Mouse (Mus musculus): ENCODE results near the gene Matk.

Matk gene

DNA sequence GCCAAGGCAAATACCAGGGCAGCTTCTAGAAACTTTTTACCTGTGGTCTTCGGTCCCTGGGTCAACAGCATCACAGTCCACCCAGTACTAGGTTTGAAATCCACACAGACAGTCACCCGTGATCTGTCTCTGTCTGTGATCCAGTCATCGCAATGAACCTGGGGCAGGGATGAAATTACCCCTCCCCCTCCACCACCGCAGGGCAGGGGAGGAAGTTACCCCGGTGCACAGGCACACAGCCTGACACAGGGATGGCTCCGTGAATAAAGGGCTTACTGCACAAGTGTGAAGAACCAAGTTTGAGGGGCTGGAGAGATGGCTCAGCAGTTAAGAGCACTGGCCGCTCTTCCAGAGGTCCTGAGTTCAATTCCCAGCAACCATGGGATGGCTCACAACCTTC, 51.0 kb downstream of the Matk start:
- no peak for DNase-seq (ENCODE audit: low spot score)

DNA sequence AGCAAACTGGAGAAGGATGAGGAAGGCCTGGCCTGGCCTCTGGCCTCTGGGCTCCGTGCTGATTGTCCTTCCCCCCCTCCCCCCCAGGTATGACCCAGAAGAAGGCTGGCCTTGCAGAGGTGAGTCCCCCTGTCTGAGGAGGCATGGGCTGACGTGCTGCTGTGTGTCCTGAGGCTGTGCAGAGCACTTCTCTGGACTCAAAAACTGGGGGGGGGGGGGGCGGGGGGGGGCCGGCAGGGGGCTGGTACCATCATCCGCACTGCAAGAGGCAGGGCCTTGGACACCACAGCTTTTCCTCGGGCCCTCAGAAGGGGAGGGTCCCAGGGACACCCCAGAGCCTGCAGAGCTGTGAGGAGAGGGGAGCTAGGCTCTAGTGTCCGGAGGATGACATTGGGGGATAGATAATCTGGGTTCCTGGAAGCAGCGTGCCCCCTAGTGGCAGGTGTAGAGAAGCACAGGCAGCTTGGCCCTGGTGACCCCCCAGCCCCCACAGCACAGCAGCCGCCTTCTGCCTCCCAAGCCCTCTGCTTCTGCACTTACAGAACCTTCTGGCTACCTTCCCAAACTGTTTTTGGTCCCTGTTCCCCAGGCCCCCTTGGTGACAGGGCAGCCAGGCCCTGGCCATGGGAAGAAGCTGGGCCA, 52.0 kb downstream of the Matk start:
- no peak for DNase-seq (ENCODE audit: low spot score)

DNA sequence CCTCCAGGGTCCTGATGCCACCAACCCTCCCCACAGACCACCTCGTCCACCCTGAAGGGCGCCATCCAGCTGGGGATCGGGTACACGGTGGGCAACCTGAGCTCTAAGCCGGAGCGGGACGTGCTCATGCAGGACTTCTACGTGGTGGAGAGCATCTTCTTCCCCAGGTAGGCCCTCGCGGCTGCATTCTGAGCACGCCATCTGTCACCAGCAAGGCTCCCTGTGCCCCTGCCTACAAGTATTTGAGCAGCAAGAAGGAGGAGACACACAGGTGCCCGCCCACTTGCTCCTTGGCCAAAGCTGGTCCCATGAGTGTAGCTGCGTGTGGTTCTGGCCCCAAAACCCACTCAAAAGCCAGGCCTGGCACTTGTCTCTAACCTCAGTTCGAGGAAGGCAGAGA, 52.9 kb downstream of the Matk start:
- no peak for DNase-seq (ENCODE audit: low spot score)

DNA sequence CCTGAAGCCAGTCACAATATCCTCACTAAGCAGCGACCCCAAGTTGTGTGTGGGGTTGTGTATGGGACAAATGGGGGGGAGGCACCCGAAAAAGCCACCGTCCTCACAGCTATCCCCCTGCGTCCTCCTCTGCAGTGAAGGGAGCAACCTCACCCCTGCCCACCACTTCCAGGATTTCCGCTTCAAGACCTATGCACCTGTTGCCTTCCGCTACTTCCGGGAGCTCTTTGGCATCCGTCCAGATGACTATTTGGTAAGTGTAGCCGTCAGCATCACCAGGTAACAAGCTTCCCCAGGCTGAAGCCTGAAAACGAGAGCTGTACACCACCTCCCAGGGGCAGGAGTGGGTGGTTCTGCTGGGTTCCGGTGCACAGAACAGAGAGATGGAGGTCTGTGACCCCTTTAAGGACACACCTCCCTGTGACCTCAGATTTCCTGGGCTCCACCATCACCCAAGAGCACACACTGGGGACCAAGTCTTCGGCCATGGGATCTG, 53.5 kb downstream of the Matk start:
- DNase-seq (ENCODE audit: low spot score) = no peak

DNA sequence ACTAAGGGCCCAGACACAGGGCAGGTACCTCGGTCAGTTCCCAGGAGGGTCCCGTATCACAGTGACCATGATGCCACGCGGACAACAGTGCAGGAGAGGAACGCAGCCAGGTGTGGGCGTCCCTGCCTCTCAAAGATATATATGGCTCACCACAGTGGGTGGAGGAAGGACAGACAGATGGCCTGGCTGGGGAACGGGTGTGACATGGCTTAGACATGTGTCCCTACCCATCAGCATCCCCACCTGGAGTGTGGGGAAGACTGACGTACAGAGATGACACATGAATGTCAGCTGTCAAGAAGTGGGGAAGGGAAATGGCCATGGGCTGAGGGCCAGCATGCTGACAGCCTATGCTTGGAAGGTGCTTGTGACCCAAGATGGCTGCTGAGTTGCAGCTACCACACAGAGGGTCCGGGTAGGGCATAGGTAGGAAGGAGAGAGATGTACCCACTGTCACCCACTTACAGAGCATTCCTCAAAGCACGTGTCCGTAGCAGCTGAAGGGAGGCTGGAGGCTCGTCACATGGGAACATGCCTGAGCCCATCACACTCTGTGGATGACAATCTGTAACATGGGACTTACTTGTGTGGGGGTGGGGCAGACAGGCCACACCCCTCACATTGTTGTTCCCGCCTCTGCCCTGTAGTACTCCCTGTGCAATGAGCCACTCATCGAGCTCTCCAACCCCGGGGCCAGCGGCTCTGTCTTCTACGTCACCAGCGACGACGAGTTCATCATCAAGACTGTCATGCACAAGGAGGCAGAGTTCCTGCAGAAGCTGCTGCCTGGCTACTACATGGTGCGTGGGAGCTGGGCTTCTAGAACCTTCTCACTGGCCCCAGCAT, 54.3 kb downstream of the Matk start:
- no peak for DNase-seq (ENCODE audit: low spot score)

DNA sequence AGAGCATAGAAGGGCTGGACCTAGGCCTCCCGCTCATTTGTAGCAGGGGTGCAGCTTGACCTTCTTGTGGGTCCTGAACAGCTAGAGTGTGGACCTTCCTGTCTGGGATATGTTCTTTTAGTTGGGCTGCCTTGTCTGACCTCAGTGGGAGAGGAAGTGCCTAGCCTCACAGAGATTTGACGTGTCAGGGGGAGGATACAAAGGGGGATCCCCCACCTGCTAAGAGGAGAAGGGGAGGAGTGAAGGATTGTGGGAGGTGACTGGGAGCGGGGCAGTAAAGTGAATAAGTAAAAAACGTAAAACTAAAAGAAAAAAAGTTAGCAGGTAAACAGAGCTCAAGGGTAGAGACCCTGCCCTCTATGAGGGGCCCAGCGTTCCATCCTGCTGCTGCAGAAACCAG, 56.8 kb downstream of the Matk start:
- DNase-seq (ENCODE audit: low spot score) = no peak

Measured in left cerebral cortex, adult 11 months (tissue).